Mouse (Mus musculus) lung, adult 10 weeks (tissue): Measurements from ENCODE around the gene Btbd35f3. TPM values are rescaled to one million over a fixed set of nuclear protein-coding genes. Genes with fewer than 3 reads are reported as not detected.

Source experiments
- polyA plus RNA-seq: library from polyadenylated mRNA; stranded (reverse); fragments of 350-450 nt; fragmentation: Illumina TruSeq; extraction: RNeasy Lipid Tissue Mini Kit (QIAGEN cat#74804); gene quantifications from one replicate; pipeline ENCODE4 v1.2.3, GENCODE M21; 2014; ENCODE audit warnings: low read depth, low replicate concordance; ENCODE audit not compliant: insufficient read depth

Gene Btbd35f3
- polyA plus RNA-seq: not detected

GRCm38 (mm10) chrX:4037374-4037773 is at the start of gene Btbd35f3:
Gene Btbd35f3 (plus strand): TSS chrX:4037674.

Other genes with a start within 250 kb of the Btbd35f3 start
- gene Btbd35f16, start 80.7 kb upstream of the Btbd35f3 start, polyA plus RNA-seq: not detected
- gene Btbd35f28, start 158.9 kb downstream of the Btbd35f3 start, polyA plus RNA-seq: not detected